Mouse (Mus musculus): ENCODE measurements at regions not wholly inside any gene's neighbourhood (a gene's known extent, or its start where the extent isn't known, plus 50 kb on each side); places are given as distances from the start of the nearest gene placed in this dataset.

GRCm38 (mm10) chr16:89625710-89626109, 54.7 kb upstream of the Krtap11-1 start:
- H3K27me3 ChIP-seq (ENCODE audit: control insufficient read depth in 1 of 2, insufficient read depth in 2 of 2, low read length in 2 of 2): no peaks in the 10 kb centered on the region
- no peak for DNase-seq (ENCODE audit: low read depth, low spot score)
- no peak for TF ChIP-seq MEF2A (IDR thresholded peaks at IDR 0.05; ENCODE audit: extremely low read depth, insufficient replicate concordance, low read depth, low read length, poor library complexity, severe bottlenecking)

GRCm38 (mm10) chr16:89625253-89625652, 54.3 kb upstream of the Krtap11-1 start:
- no peak for DNase-seq (ENCODE audit: low read depth, low spot score)
- Histone ChIP-seq H3K79me2 (ENCODE audit: control insufficient read depth, insufficient read depth, low read length, poor library complexity) (no peaks in the 10 kb centered on the region), H3K27me3 (ENCODE audit: control insufficient read depth in 1 of 2, insufficient read depth in 2 of 2, low read length in 2 of 2) (no peaks in the 10 kb centered on the region)

More at GRCm38 (mm10) chr16:89625710-89626109, 54.7 kb upstream of the Krtap11-1 start:
- no peak overlapping the region for H3K9ac ChIP-seq (ENCODE audit: control insufficient read depth, low read depth, low read length, poor library complexity, severe bottlenecking)
- no peaks in the 10 kb centered on the region for H3K36me3 ChIP-seq (ENCODE audit: control insufficient read depth in 1 of 2, insufficient read depth in 2 of 2, low read length in 2 of 2)
- no peak overlapping the region for H3K4me3 ChIP-seq (ENCODE audit: control insufficient read depth in 1 of 2, insufficient read depth in 1 of 2, low read depth in 2 of 2, low read length in 2 of 2)
- no peaks in the 10 kb centered on the region for H3K79me2 ChIP-seq (ENCODE audit: control insufficient read depth, insufficient read depth, low read length, poor library complexity)
- no peaks in the 10 kb centered on the region for H3K4me1 ChIP-seq (ENCODE audit: control insufficient read depth in 1 of 2, insufficient read depth in 2 of 2, low read length in 2 of 2)
- H3K9me3 ChIP-seq (replicated peaks; ENCODE audit: insufficient read depth, low read length): no peaks in the 10 kb centered on the region
- no peak overlapping the region for H3K27ac ChIP-seq (ENCODE audit: control insufficient read depth, low read depth, low read length)

More at GRCm38 (mm10) chr16:89625253-89625652, 54.3 kb upstream of the Krtap11-1 start:
- Histone ChIP-seq H3K27ac (ENCODE audit: control insufficient read depth, low read depth, low read length) (no peak overlapping the region), H3K9me3 (replicated peaks; ENCODE audit: insufficient read depth, low read length) (no peaks in the 10 kb centered on the region), H3K4me3 (ENCODE audit: control insufficient read depth in 1 of 2, insufficient read depth in 1 of 2, low read depth in 2 of 2, low read length in 2 of 2) (no peak overlapping the region), H3K36me3 (ENCODE audit: control insufficient read depth in 1 of 2, insufficient read depth in 2 of 2, low read length in 2 of 2) (no peaks in the 10 kb centered on the region), H3K9ac (ENCODE audit: control insufficient read depth, low read depth, low read length, poor library complexity, severe bottlenecking) (no peak overlapping the region), H3K4me1 (ENCODE audit: control insufficient read depth in 1 of 2, insufficient read depth in 2 of 2, low read length in 2 of 2) (no peaks in the 10 kb centered on the region)
- TF ChIP-seq HCFC1 (IDR thresholded peaks at IDR 0.05; ENCODE audit: low read depth, low read length) (no peak), MYB (IDR thresholded peaks at IDR 0.05; ENCODE audit: low read depth, low read length) (no peak), SIN3A (IDR thresholded peaks at IDR 0.05; ENCODE audit: low read length) (no peak), NRF1 (IDR thresholded peaks at IDR 0.05; ENCODE audit: insufficient read depth, low read depth, low read length, poor library complexity, severe bottlenecking) (no peak), ZC3H11A (IDR thresholded peaks at IDR 0.05; ENCODE audit: low read depth, low read length) (no peak), RCOR1 (IDR thresholded peaks at IDR 0.05; ENCODE audit: low read depth, low read length) (no peak), TCF12 (IDR thresholded peaks at IDR 0.05; ENCODE audit: low read depth, low read length) (no peak), ZKSCAN1 (IDR thresholded peaks at IDR 0.05; ENCODE audit: low read depth, low read length) (no peak), RAD21 (IDR thresholded peaks at IDR 0.05; ENCODE audit: low read depth, low read length) (no peak), ETS1 (IDR thresholded peaks at IDR 0.05; ENCODE audit: low read depth, low read length) (no peak), MAFK (IDR thresholded peaks at IDR 0.05; ENCODE audit: borderline replicate concordance, low read depth, low read length) (no peak), MAZ (IDR thresholded peaks at IDR 0.05; ENCODE audit: low read depth, low read length) (no peak), MYC (IDR thresholded peaks at IDR 0.05; ENCODE audit: low read depth, low read length) (no peak), POLR2A (IDR thresholded peaks at IDR 0.05; ENCODE audit: control insufficient read depth in 1 of 2, insufficient read depth in 1 of 2, low read depth in 1 of 2, low read length in 2 of 2, poor library complexity in 1 of 2) (no peak), MEF2A (IDR thresholded peaks at IDR 0.05; ENCODE audit: extremely low read depth, insufficient replicate concordance, low read depth, low read length, poor library complexity, severe bottlenecking) (no peak), NELFE (IDR thresholded peaks at IDR 0.05; ENCODE audit: low read depth, low read length) (no peak), TAL1 (IDR thresholded peaks at IDR 0.05; ENCODE audit: low read length) (no peak)

Data from MEL (cell line).